Mouse (Mus musculus): Measurements from ENCODE around the gene Xdh.

GRCm38 (mm10) chr17:73985936-73986335, 35.9 kb upstream of the Xdh start:
- TF ChIP-seq POLR2A (IDR thresholded peaks at IDR 0.05; ENCODE audit: low read depth, low read length): no peak
- TF ChIP-seq CTCF (IDR thresholded peaks at IDR 0.05; ENCODE audit: extremely low read depth, insufficient read length, insufficient replicate concordance, low read depth, low read length): no peak

All from small intestine, adult 2 months (tissue).